In the genomic region with DNA sequence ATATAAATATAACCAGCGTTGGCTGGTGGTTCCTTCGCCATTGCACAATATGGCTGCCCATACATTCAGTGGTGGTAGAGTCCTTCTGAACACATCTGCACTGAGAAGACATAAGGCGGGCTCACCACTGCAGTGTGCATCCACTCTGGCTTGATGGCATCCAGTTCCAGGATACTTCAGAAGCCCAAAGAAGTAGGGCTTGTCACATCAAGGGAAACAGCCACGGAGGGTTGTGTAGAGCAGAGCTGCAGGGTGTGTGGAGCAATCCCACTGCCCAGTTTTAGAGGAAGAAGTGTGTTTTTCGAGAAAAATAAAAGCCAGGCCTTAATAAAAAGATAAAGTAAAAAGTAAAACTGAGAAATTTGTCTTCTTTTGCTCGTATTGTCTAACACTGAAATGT, we compare ENCODE assay signal across 25 mouse cellular contexts.
"Had no signal": no experiment of that assay in that cellular context is flagged by ENCODE, and none has a peak within 500 bp of the region (broad histone marks: within the 10 kb centered on the region; RNA-seq: fewer than 3 reads in every experiment).

No protein-coding gene starts in this region.

- H3K4me1 ChIP-seq: hindbrain, embryonic 10.5 days; hindbrain, embryonic 12.5 days; intestine, embryonic 15.5 days; limb, embryonic 13.5 days; limb, embryonic 15.5 days; liver, embryonic 12.5 days had no signal

- H3K4me3 ChIP-seq: heart, adult 2 months; hindbrain, embryonic 10.5 days; hindbrain, embryonic 12.5 days; intestine, embryonic 15.5 days; limb, embryonic 13.5 days; limb, embryonic 15.5 days; liver, embryonic 12.5 days had no signal

- DNase-seq: forebrain, postnatal 0 days; gastrocnemius, postnatal 14 days; gastrocnemius, postnatal 36 days; heart, adult 2 months; heart, postnatal 10 days; heart, postnatal 4 days; kidney, adult 18-20 months; kidney, adult 8-10 months; kidney, postnatal 14 days; kidney, postnatal 36 days; layer of hippocampus, adult 9-11 months; layer of hippocampus, postnatal 36 days; left cerebral cortex, postnatal 4 days had no signal

- H3K36me3 ChIP-seq: intestine, embryonic 15.5 days; liver, embryonic 12.5 days had no signal

- H3K9me3 ChIP-seq: hindbrain, embryonic 10.5 days; hindbrain, embryonic 12.5 days; intestine, embryonic 15.5 days; limb, embryonic 13.5 days; limb, embryonic 15.5 days; liver, embryonic 12.5 days had no signal

- H3K27ac ChIP-seq: heart, adult 2 months; hindbrain, embryonic 10.5 days; hindbrain, embryonic 12.5 days; hindbrain, embryonic 14.5 days; intestine, embryonic 15.5 days; kidney, postnatal 0 days; limb, embryonic 13.5 days; limb, embryonic 15.5 days; liver, embryonic 12.5 days had no signal

- H3K9ac ChIP-seq: forebrain, postnatal 0 days; hindbrain, embryonic 12.5 days; hindbrain, embryonic 14.5 days; intestine, embryonic 15.5 days; limb, embryonic 13.5 days; limb, embryonic 15.5 days; liver, embryonic 12.5 days had no signal

- ATAC-seq: forebrain, postnatal 0 days; hindbrain, embryonic 16.5 days; inflammation-experienced regulatory T-cells, adult 6 months; intestine, embryonic 15.5 days; intestine, postnatal 0 days; liver, embryonic 12.5 days had no signal

- H3K27me3 ChIP-seq: hindbrain, embryonic 12.5 days; intestine, embryonic 15.5 days; limb, embryonic 13.5 days; limb, embryonic 15.5 days; liver, embryonic 12.5 days had no signal

- H3K4me2 ChIP-seq: heart, embryonic 11.5 days; hindbrain, embryonic 12.5 days; hindbrain, embryonic 14.5 days; intestine, embryonic 15.5 days; limb, embryonic 13.5 days; limb, embryonic 15.5 days; liver, embryonic 12.5 days had no signal
